Mouse (Mus musculus) heart, embryonic 13.5 days (tissue): Measurements from ENCODE around the gene Astn2. TPM values are rescaled to one million over a fixed set of nuclear protein-coding genes. Genes with fewer than 3 reads are reported as not detected.

Experiments used
- ATAC-seq: fragments of 200-750 bp; cut with Nextera tagmentation; 2 replicates; pipeline ENCODE4 v1.8.0; 2017; ENCODE audit warnings: moderate TSS enrichment; ENCODE audit not compliant: insufficient number of reproducible peaks, low FRiP score, low TSS enrichment; ENCODE audit errors: extremely low read depth
- H3K27ac ChIP-seq: fragments of 300-500 bp; sonication (generic); replicated peaks from 2 replicates; pipeline ENCODE4 v1.5.1; 2015; ENCODE audit warnings: moderate library complexity, mild to moderate bottlenecking, inconsistent platforms
- H3K27me3 ChIP-seq: fragments of 300-500 bp; sonication (generic); replicated peaks from 2 replicates; pipeline ENCODE4 v1.6.1; 2015; ENCODE audit warnings: mild to moderate bottlenecking, inconsistent platforms
- H3K36me3 ChIP-seq: fragments of 300-500 bp; sonication (generic); 2 replicates; pipeline ENCODE4 v1.6.1; 2015; ENCODE audit warnings: mild to moderate bottlenecking, inconsistent platforms
- H3K4me1 ChIP-seq: fragments of 300-500 bp; sonication (generic); 2 replicates; pipeline ENCODE4 v1.6.1; 2015; ENCODE audit warnings: inconsistent platforms
- H3K4me2 ChIP-seq: fragments of 300-500 bp; sonication (generic); 2 replicates; pipeline ENCODE4 v1.6.1; 2015; ENCODE audit warnings: inconsistent platforms, mild to moderate bottlenecking, moderate library complexity
- H3K4me3 ChIP-seq: fragments of 300-500 bp; sonication (generic); 2 replicates; pipeline ENCODE4 v1.5.1; 2015; ENCODE audit warnings: moderate library complexity, mild to moderate bottlenecking, inconsistent platforms
- H3K9ac ChIP-seq: fragments of 300-500 bp; sonication (generic); 2 replicates; pipeline ENCODE4 v1.6.1; 2015; ENCODE audit warnings: inconsistent platforms, mild to moderate bottlenecking, moderate library complexity
- H3K9me3 ChIP-seq: fragments of 300-500 bp; sonication (generic); 2 replicates; pipeline ENCODE4 v1.6.1; 2016; ENCODE audit warnings: inconsistent platforms
- WGBS: fragments of 180-500 bp; shearing (Covaris S2); methylation state at CpG from one replicate; pipeline ENCODE4 v1.1.7; 2015; ENCODE audit warnings: mixed read lengths; 5-methylcytosine and 5-hydroxymethylcytosine counted together
- polyA plus RNA-seq: library from polyadenylated mRNA; unstranded; fragments of >200 nt; fragmentation: Nextera tagmentation; extraction: Ambion mirVana; gene quantifications from 2 replicates; pipeline ENCODE4 v1.2.1, GENCODE M21; 2015

Gene Astn2
- polyA plus RNA-seq, 1 experiment from 2014 or later, result 0.24 TPM

GRCm38 (mm10) chr4:65830495-65830894 lies 573.9 kb downstream of the Astn2 start:
- no peak overlapping the region for H3K4me3 ChIP-seq
- H3K27ac ChIP-seq, result no peak overlapping the region
- no peak overlapping the region for H3K9ac ChIP-seq
- no peaks in the 10 kb centered on the region for H3K27me3 ChIP-seq
- 5% methylated on average over 3 of the region's 3 CpGs for WGBS
- H3K9me3 ChIP-seq, result no peaks in the 10 kb centered on the region
- no peaks in the 10 kb centered on the region for H3K4me1 ChIP-seq
- no peak overlapping the region for H3K4me2 ChIP-seq
- H3K36me3 ChIP-seq, result no peaks in the 10 kb centered on the region
- ATAC-seq, result no peak

- Histone ChIP-seq H3K27me3 (no peaks in the 10 kb centered on the region), H3K4me3 (no peak overlapping the region), H3K4me1 (peaks cover 19% of the 10 kb centered on the region), H3K9me3 (no peaks in the 10 kb centered on the region), H3K9ac (no peak overlapping the region), H3K4me2 (no peak overlapping the region), H3K36me3 (no peaks in the 10 kb centered on the region), H3K27ac (peak overlapping the region; percentile 34)
- WGBS, result 49% methylated on average over 2 of the region's 2 CpGs
- no peak for ATAC-seq
Observed at GRCm38 (mm10) chr4:65821070-65821469, 583.3 kb downstream of the Astn2 start.

GRCm38 (mm10) chr4:65820236-65820635 lies 584.2 kb downstream of the Astn2 start:
- Histone ChIP-seq H3K27ac (no peak overlapping the region), H3K9ac (no peak overlapping the region), H3K27me3 (no peaks in the 10 kb centered on the region), H3K4me2 (no peak overlapping the region), H3K9me3 (no peaks in the 10 kb centered on the region), H3K36me3 (no peaks in the 10 kb centered on the region), H3K4me3 (no peak overlapping the region), H3K4me1 (peaks cover 19% of the 10 kb centered on the region)
- WGBS, result 41% methylated on average over 2 of the region's 2 CpGs
- ATAC-seq, result no peak

- H3K4me2 ChIP-seq, result no peak overlapping the region
- no peak overlapping the region for H3K9ac ChIP-seq
- no peaks in the 10 kb centered on the region for H3K36me3 ChIP-seq
- WGBS, result 58% methylated on average over 3 of the region's 3 CpGs
- peaks cover 21% of the 10 kb centered on the region for H3K4me1 ChIP-seq
- no peak overlapping the region for H3K27ac ChIP-seq
- no peak overlapping the region for H3K4me3 ChIP-seq
- no peaks in the 10 kb centered on the region for H3K27me3 ChIP-seq
- ATAC-seq, result no peak
- no peaks in the 10 kb centered on the region for H3K9me3 ChIP-seq
Observed at GRCm38 (mm10) chr4:65819835-65820234, 584.6 kb downstream of the Astn2 start.

- peak overlapping the region; percentile 86 for H3K27ac ChIP-seq
Observed at GRCm38 (mm10) chr4:65814176-65814535, 590.3 kb downstream of the Astn2 start.

GRCm38 (mm10) chr4:65813500-65814175 lies 590.8 kb downstream of the Astn2 start:
- ATAC-seq, result peak; percentile 54; the same call in 1 of the 2 replicates
- peak overlapping the region; percentile 86 for H3K27ac ChIP-seq

More at GRCm38 (mm10) chr4:65814176-65814535, 590.3 kb downstream of the Astn2 start:
- H3K36me3 ChIP-seq, result no peaks in the 10 kb centered on the region
- H3K27me3 ChIP-seq, result no peaks in the 10 kb centered on the region
- H3K4me1 ChIP-seq, result peaks cover 17% of the 10 kb centered on the region
- 37% methylated on average over 2 of the region's 2 CpGs for WGBS
- H3K4me2 ChIP-seq, result peak overlapping the region; percentile 33; the same call in 1 of the 2 replicates
- no peak overlapping the region for H3K9ac ChIP-seq
- no peaks in the 10 kb centered on the region for H3K9me3 ChIP-seq
- ATAC-seq, result no peak; the same call in 1 of the 2 replicates
- H3K4me3 ChIP-seq, result no peak overlapping the region

GRCm38 (mm10) chr4:65807341-65807740 lies 597.1 kb downstream of the Astn2 start:
- Histone ChIP-seq H3K36me3 (no peaks in the 10 kb centered on the region), H3K9me3 (no peaks in the 10 kb centered on the region), H3K27ac (no peak overlapping the region), H3K4me3 (no peak overlapping the region), H3K27me3 (no peaks in the 10 kb centered on the region), H3K4me1 (no peaks in the 10 kb centered on the region), H3K4me2 (no peak overlapping the region), H3K9ac (no peak overlapping the region)
- whole genome bisulfite sequencing, result 80% methylated on average over 3 of the region's 3 CpGs
- no peak for ATAC-seq

More at GRCm38 (mm10) chr4:65813500-65814175, 590.8 kb downstream of the Astn2 start:
- Histone ChIP-seq H3K4me2 (peak overlapping the region; percentile 33; the same call in 1 of the 2 replicates), H3K9me3 (no peaks in the 10 kb centered on the region), H3K4me1 (peaks cover 17% of the 10 kb centered on the region), H3K36me3 (no peaks in the 10 kb centered on the region), H3K27me3 (no peaks in the 10 kb centered on the region), H3K9ac (no peak overlapping the region), H3K4me3 (no peak overlapping the region)
- WGBS, result 33% methylated on average over 1 of the region's 1 CpGs

- ATAC-seq, result no peak
- H3K4me1 ChIP-seq, result no peaks in the 10 kb centered on the region
- H3K27me3 ChIP-seq, result no peaks in the 10 kb centered on the region
- H3K36me3 ChIP-seq, result no peaks in the 10 kb centered on the region
- no peak overlapping the region for H3K4me2 ChIP-seq
- no peak overlapping the region for H3K27ac ChIP-seq
- WGBS, result 47% methylated on average over 3 of the region's 3 CpGs
- no peak overlapping the region for H3K9ac ChIP-seq
- H3K9me3 ChIP-seq, result no peaks in the 10 kb centered on the region
- H3K4me3 ChIP-seq, result no peak overlapping the region
Observed at GRCm38 (mm10) chr4:65801204-65801603, 603.2 kb downstream of the Astn2 start.

GRCm38 (mm10) chr4:65791051-65791450 lies 613.4 kb downstream of the Astn2 start:
- no peaks in the 10 kb centered on the region for H3K27me3 ChIP-seq
- no peak overlapping the region for H3K9ac ChIP-seq
- no peak overlapping the region for H3K4me3 ChIP-seq
- no peaks in the 10 kb centered on the region for H3K9me3 ChIP-seq
- H3K27ac ChIP-seq, result no peak overlapping the region
- H3K4me2 ChIP-seq, result no peak overlapping the region
- no peak for ATAC-seq
- no peaks in the 10 kb centered on the region for H3K36me3 ChIP-seq
- H3K4me1 ChIP-seq, result no peaks in the 10 kb centered on the region

GRCm38 (mm10) chr4:65773368-65774010 lies 630.9 kb downstream of the Astn2 start:
- no peak overlapping the region for H3K4me2 ChIP-seq
- ATAC-seq, result no peak
- H3K36me3 ChIP-seq, result no peaks in the 10 kb centered on the region
- no peak overlapping the region for H3K4me3 ChIP-seq
- no peaks in the 10 kb centered on the region for H3K9me3 ChIP-seq
- H3K9ac ChIP-seq, result no peak overlapping the region
- 76% methylated on average over 5 of the region's 5 CpGs for WGBS
- H3K4me1 ChIP-seq, result no peaks in the 10 kb centered on the region
- no peak overlapping the region for H3K27ac ChIP-seq
- no peaks in the 10 kb centered on the region for H3K27me3 ChIP-seq

GRCm38 (mm10) chr4:65770952-65771351 lies 633.5 kb downstream of the Astn2 start:
- WGBS, result 75% methylated on average over 4 of the region's 4 CpGs
- no peak overlapping the region for H3K4me3 ChIP-seq
- H3K36me3 ChIP-seq, result no peaks in the 10 kb centered on the region
- H3K9ac ChIP-seq, result no peak overlapping the region
- no peaks in the 10 kb centered on the region for H3K9me3 ChIP-seq
- H3K4me1 ChIP-seq, result no peaks in the 10 kb centered on the region
- ATAC-seq, result no peak
- H3K27me3 ChIP-seq, result no peaks in the 10 kb centered on the region
- no peak overlapping the region for H3K27ac ChIP-seq
- no peak overlapping the region for H3K4me2 ChIP-seq

- Histone ChIP-seq H3K36me3 (no peaks in the 10 kb centered on the region), H3K4me1 (no peaks in the 10 kb centered on the region), H3K9ac (no peak overlapping the region), H3K4me3 (no peak overlapping the region), H3K27ac (no peak overlapping the region), H3K4me2 (no peak overlapping the region), H3K27me3 (no peaks in the 10 kb centered on the region), H3K9me3 (no peaks in the 10 kb centered on the region)
- WGBS, result 46% methylated on average over 2 of the region's 2 CpGs
- no peak for ATAC-seq
Observed at GRCm38 (mm10) chr4:65767919-65768318, 636.5 kb downstream of the Astn2 start.
